Mouse (Mus musculus) olfactory bulb, adult 2 months (tissue): Measurements from ENCODE around the gene Arid3a.

Experiments used
- CTCF ChIP-seq: fragments of 200-500 bp; IDR thresholded peaks from 2 replicates; pipeline ENCODE4 v1.5.1; 2012; ENCODE audit warnings: low read depth, mild to moderate bottlenecking, low read length, moderate library complexity; ENCODE audit not compliant: insufficient read depth
- POLR2A ChIP-seq: fragments of 200-500 bp; IDR thresholded peaks from 2 replicates; pipeline ENCODE4 v1.6.1; 2012; ENCODE audit warnings: mild to moderate bottlenecking, low read depth, low read length, moderate library complexity; ENCODE audit not compliant: insufficient read depth

DNA sequence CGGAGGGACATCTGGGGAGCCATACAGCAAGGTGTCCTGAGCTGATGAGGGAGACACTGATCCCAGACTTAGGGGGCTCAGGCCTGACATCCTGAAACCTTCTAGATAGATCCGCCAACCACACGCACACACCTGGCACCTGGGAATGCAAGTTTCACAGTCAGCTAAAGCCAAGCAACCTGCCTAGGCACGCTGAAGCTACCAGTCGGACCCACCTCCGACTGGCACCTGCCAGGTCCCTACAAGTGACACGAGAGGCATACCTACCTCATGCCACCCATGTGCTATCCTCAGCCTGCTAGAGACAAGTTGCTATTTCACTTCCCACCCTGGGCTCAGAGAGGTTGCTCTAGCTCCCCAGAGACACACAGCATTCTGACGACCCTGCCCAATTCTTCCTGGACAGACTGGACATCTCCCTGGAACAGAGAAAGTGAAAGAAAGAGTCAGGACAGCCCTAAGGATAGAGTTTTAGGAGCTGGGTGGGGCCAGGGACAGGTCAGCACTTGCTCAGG, 62.5 kb downstream of the Arid3a start:
- TF ChIP-seq CTCF = no peak
- no peak for TF ChIP-seq POLR2A
